Mouse (Mus musculus) stomach, embryonic 16.5 days (tissue): ENCODE results near the gene Lipc. TPM values are rescaled to one million over a fixed set of nuclear protein-coding genes. Genes with fewer than 3 reads are reported as not detected.

Source experiments
- ATAC-seq: fragments of 200-750 bp; cut with Nextera tagmentation; 2 replicates; pipeline ENCODE4 v1.8.0; 2017; ENCODE audit warnings: moderate number of reproducible peaks, moderate TSS enrichment; ENCODE audit not compliant: insufficient read depth, low FRiP score
- H3K27ac ChIP-seq: fragments of 300-500 bp; sonication (generic); 2 replicates; pipeline ENCODE4 v1.5.1; 2014; ENCODE audit warnings: low read length
- H3K27me3 ChIP-seq: fragments of 300-500 bp; sonication (generic); 2 replicates; pipeline ENCODE4 v1.6.1; 2014; ENCODE audit warnings: low read length, control low read depth, mixed read lengths; ENCODE audit not compliant: control insufficient read depth, insufficient read depth
- H3K36me3 ChIP-seq: fragments of 300-500 bp; sonication (generic); 2 replicates; pipeline ENCODE4 v1.6.1; 2014; ENCODE audit warnings: low read length; ENCODE audit not compliant: control insufficient read depth, insufficient read depth
- H3K4me1 ChIP-seq: fragments of 300-500 bp; sonication (generic); 2 replicates; pipeline ENCODE4 v1.6.1; 2014; ENCODE audit warnings: low read length, control low read depth, mixed read lengths; ENCODE audit not compliant: control insufficient read depth, insufficient read depth
- H3K4me2 ChIP-seq: fragments of 300-500 bp; sonication (generic); 2 replicates; pipeline ENCODE4 v1.6.1; 2014; ENCODE audit warnings: low read depth, low read length, mixed read lengths
- H3K4me3 ChIP-seq: fragments of 300-500 bp; sonication (generic); replicated peaks from 2 replicates; pipeline ENCODE4 v1.5.1; 2014; ENCODE audit warnings: mild to moderate bottlenecking, low read length
- H3K9ac ChIP-seq: fragments of 300-500 bp; sonication (generic); 2 replicates; pipeline ENCODE4 v1.6.1; 2014; ENCODE audit warnings: low read length
- H3K9me3 ChIP-seq: fragments of 300-500 bp; sonication (generic); replicated peaks from 2 replicates; pipeline ENCODE4 v1.6.1; 2016; ENCODE audit warnings: low read length, control low read depth; ENCODE audit not compliant: control insufficient read depth
- WGBS: fragments of 180-500 bp; shearing (Covaris S2); extraction: QIAGEN DNeasy Blood & Tissue Kit; methylation state at CpG from one replicate; pipeline ENCODE4 v1.1.7; 2014; 5-methylcytosine and 5-hydroxymethylcytosine counted together
- polyA plus RNA-seq: library from polyadenylated mRNA; unstranded; fragments of >200 nt; fragmentation: Nextera tagmentation; extraction: Ambion mirVana; gene quantifications from 2 replicates; pipeline ENCODE4 v1.2.1, GENCODE M21; 2015

Lipc gene
- polyA plus RNA-seq, 1 experiment from 2014 or later, result 2.9 TPM

GRCm38 (mm10) chr9:70817396-70817795 lies 134.6 kb downstream of the Lipc start:
- Histone ChIP-seq H3K9me3 (no peaks in the 10 kb centered on the region), H3K9ac (no peak overlapping the region; the same call in 1 of the 2 replicates), H3K4me2 (no peak overlapping the region), H3K4me3 (no peak overlapping the region), H3K27ac (no peak overlapping the region), H3K27me3 (no peaks in the 10 kb centered on the region), H3K36me3 (no peaks in the 10 kb centered on the region), H3K4me1 (peaks cover 7% of the 10 kb centered on the region; the same call in 1 of the 2 replicates)
- ATAC-seq, result no peak; the same call in 1 of the 2 replicates
- WGBS, result 43% methylated on average over 1 of the region's 1 CpGs

GRCm38 (mm10) chr9:70816701-70817305 lies 135.2 kb downstream of the Lipc start:
- Histone ChIP-seq H3K4me3 (no peak overlapping the region), H3K27ac (no peak overlapping the region), H3K36me3 (no peaks in the 10 kb centered on the region), H3K9me3 (no peaks in the 10 kb centered on the region), H3K4me2 (no peak overlapping the region), H3K27me3 (no peaks in the 10 kb centered on the region), H3K9ac (no peak overlapping the region; the same call in 1 of the 2 replicates), H3K4me1 (peaks cover 7% of the 10 kb centered on the region; the same call in 1 of the 2 replicates)
- 58% methylated on average over 14 of the region's 14 CpGs for WGBS
- ATAC-seq, result no peak

GRCm38 (mm10) chr9:70812551-70812950 lies 139.5 kb downstream of the Lipc start:
- no peak overlapping the region for H3K27ac ChIP-seq
- H3K9me3 ChIP-seq, result no peaks in the 10 kb centered on the region
- H3K36me3 ChIP-seq, result no peaks in the 10 kb centered on the region
- peaks cover 7% of the 10 kb centered on the region; the same call in 1 of the 2 replicates for H3K4me1 ChIP-seq
- WGBS, result 91% methylated on average over 12 of the region's 12 CpGs
- H3K27me3 ChIP-seq, result no peaks in the 10 kb centered on the region
- H3K4me2 ChIP-seq, result no peak overlapping the region
- no peak for ATAC-seq
- no peak overlapping the region for H3K4me3 ChIP-seq
- H3K9ac ChIP-seq, result no peak overlapping the region

GRCm38 (mm10) chr9:70807714-70808113 lies 144.3 kb downstream of the Lipc start:
- WGBS, result 47% methylated on average over 11 of the region's 11 CpGs
- Histone ChIP-seq H3K27me3 (no peaks in the 10 kb centered on the region), H3K9me3 (no peaks in the 10 kb centered on the region), H3K4me3 (no peak overlapping the region), H3K4me2 (no peak overlapping the region), H3K4me1 (no peaks in the 10 kb centered on the region), H3K9ac (no peak overlapping the region), H3K36me3 (no peaks in the 10 kb centered on the region), H3K27ac (no peak overlapping the region)
- ATAC-seq, result no peak

- H3K9me3 ChIP-seq, result no peaks in the 10 kb centered on the region
- no peak overlapping the region for H3K9ac ChIP-seq
- no peak overlapping the region for H3K27ac ChIP-seq
- H3K4me1 ChIP-seq, result no peaks in the 10 kb centered on the region
- WGBS, result 53% methylated on average over 1 of the region's 1 CpGs
- H3K4me3 ChIP-seq, result no peak overlapping the region
- H3K36me3 ChIP-seq, result no peaks in the 10 kb centered on the region
- ATAC-seq, result no peak
- no peaks in the 10 kb centered on the region for H3K27me3 ChIP-seq
- no peak overlapping the region for H3K4me2 ChIP-seq
These were observed 146.0 kb downstream of the Lipc start for GRCm38 (mm10) chr9:70806069-70806468.

GRCm38 (mm10) chr9:70802816-70803215 lies 149.2 kb downstream of the Lipc start:
- H3K4me1 ChIP-seq, result no peaks in the 10 kb centered on the region
- H3K4me2 ChIP-seq, result no peak overlapping the region
- H3K9ac ChIP-seq, result no peak overlapping the region
- H3K27ac ChIP-seq, result no peak overlapping the region
- H3K9me3 ChIP-seq, result no peaks in the 10 kb centered on the region
- no peak overlapping the region for H3K4me3 ChIP-seq
- H3K36me3 ChIP-seq, result no peaks in the 10 kb centered on the region
- WGBS, result 76% methylated on average over 3 of the region's 3 CpGs
- ATAC-seq, result no peak
- no peaks in the 10 kb centered on the region for H3K27me3 ChIP-seq

- no peak for ATAC-seq
- H3K27me3 ChIP-seq, result no peaks in the 10 kb centered on the region
- H3K4me3 ChIP-seq, result no peak overlapping the region
- no peak overlapping the region for H3K4me2 ChIP-seq
- 80% methylated on average over 3 of the region's 3 CpGs for WGBS
- no peaks in the 10 kb centered on the region for H3K36me3 ChIP-seq
- H3K9ac ChIP-seq, result no peak overlapping the region
- H3K27ac ChIP-seq, result no peak overlapping the region
- H3K9me3 ChIP-seq, result no peaks in the 10 kb centered on the region
- H3K4me1 ChIP-seq, result no peaks in the 10 kb centered on the region
These were observed 150.3 kb downstream of the Lipc start for GRCm38 (mm10) chr9:70801761-70802160.

GRCm38 (mm10) chr9:70800588-70801315 lies 151.3 kb downstream of the Lipc start:
- no peak overlapping the region for H3K9ac ChIP-seq
- 44% methylated on average over 8 of the region's 8 CpGs for WGBS

GRCm38 (mm10) chr9:70795439-70795757 lies 156.6 kb downstream of the Lipc start:
- H3K9me3 ChIP-seq, result no peaks in the 10 kb centered on the region
- H3K4me3 ChIP-seq, result no peak overlapping the region
- H3K36me3 ChIP-seq, result no peaks in the 10 kb centered on the region
- no peaks in the 10 kb centered on the region for H3K27me3 ChIP-seq
- no peak overlapping the region for H3K27ac ChIP-seq
- WGBS, result 66% methylated on average over 2 of the region's 2 CpGs
- H3K9ac ChIP-seq, result no peak overlapping the region
- H3K4me2 ChIP-seq, result no peak overlapping the region
- ATAC-seq, result no peak
- H3K4me1 ChIP-seq, result 0 out of 2 replicates have a peak, but pooled peaks cover 6% of the 10 kb centered on the region

More at GRCm38 (mm10) chr9:70800588-70801315, 151.3 kb downstream of the Lipc start:
- Histone ChIP-seq H3K4me2 (no peak overlapping the region), H3K4me3 (no peak overlapping the region), H3K9me3 (no peaks in the 10 kb centered on the region), H3K4me1 (no peaks in the 10 kb centered on the region), H3K27ac (no peak overlapping the region), H3K36me3 (no peaks in the 10 kb centered on the region), H3K27me3 (no peaks in the 10 kb centered on the region)
- no peak for ATAC-seq
